Mouse (Mus musculus): ENCODE results near the gene Imp3. TPM values are rescaled to one million over a fixed set of nuclear protein-coding genes. Genes with fewer than 3 reads are reported as not detected.

Imp3 gene
- polyA plus RNA-seq, 1 experiment from 2014 or later: 66.8 TPM

- no peaks in the 10 kb centered on the region for H3K4me1 ChIP-seq (ENCODE audit: control insufficient read depth, insufficient read depth, low read depth, low read length)
- WGBS: 81% methylated on average over 3 of the region's 3 CpGs
- H3K27me3 ChIP-seq (replicated peaks; ENCODE audit: control insufficient read depth, insufficient read depth, low read length): no peaks in the 10 kb centered on the region
- no peak for ATAC-seq
- H3K36me3 ChIP-seq (ENCODE audit: control insufficient read depth, insufficient read depth, low read length): peaks cover 8% of the 10 kb centered on the region; the same call in 1 of the 2 replicates
- no peak overlapping the region for H3K9ac ChIP-seq (ENCODE audit: low read depth, low read length)
- no peak overlapping the region for H3K27ac ChIP-seq (ENCODE audit: low read depth, low read length)
- H3K4me2 ChIP-seq (ENCODE audit: low read length): no peak overlapping the region
- H3K4me3 ChIP-seq (ENCODE audit: low read length): no peak overlapping the region
- no peaks in the 10 kb centered on the region for H3K9me3 ChIP-seq (ENCODE audit: control insufficient read depth, low read length)
Observed at GRCm38 (mm10) chr9:56975199-56975598, 37.9 kb downstream of the Imp3 start.

DNA sequence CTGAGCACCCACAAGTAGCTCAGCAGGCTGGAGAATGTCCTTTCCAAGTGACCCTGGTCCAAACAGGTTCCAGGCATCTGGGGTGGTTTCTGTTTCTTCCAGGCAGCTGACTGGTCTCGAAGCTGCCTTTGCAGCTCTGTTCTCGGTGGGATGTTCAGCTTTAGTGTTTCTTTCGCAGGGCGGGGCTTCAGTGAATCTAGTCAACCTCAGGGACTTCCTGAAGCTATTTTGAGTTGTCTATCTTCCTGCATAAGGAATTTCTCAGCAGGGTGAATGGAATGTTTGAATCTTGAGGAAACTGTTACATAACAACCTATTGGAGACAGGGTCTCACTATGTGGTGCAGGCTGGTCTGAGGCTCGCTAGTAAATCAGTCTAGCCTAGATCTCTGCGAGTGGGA, 42.9 kb downstream of the Imp3 start:
- 91% methylated on average over 6 of the region's 6 CpGs for whole genome bisulfite sequencing
- no peak for ATAC-seq
- Histone ChIP-seq H3K9me3 (ENCODE audit: control insufficient read depth, low read length) (no peaks in the 10 kb centered on the region), H3K27ac (ENCODE audit: low read depth, low read length) (no peak overlapping the region), H3K4me1 (ENCODE audit: control insufficient read depth, insufficient read depth, low read depth, low read length) (no peaks in the 10 kb centered on the region), H3K36me3 (ENCODE audit: control insufficient read depth, insufficient read depth, low read length) (no peaks in the 10 kb centered on the region), H3K4me2 (ENCODE audit: low read length) (no peak overlapping the region), H3K27me3 (replicated peaks; ENCODE audit: control insufficient read depth, insufficient read depth, low read length) (no peaks in the 10 kb centered on the region), H3K9ac (ENCODE audit: low read depth, low read length) (no peak overlapping the region), H3K4me3 (ENCODE audit: low read length) (no peak overlapping the region)

GRCm38 (mm10) chr9:56981502-56981901, 44.2 kb downstream of the Imp3 start:
- 81% methylated on average over 1 of the region's 1 CpGs for WGBS

More at GRCm38 (mm10) chr9:56981502-56981901, 44.2 kb downstream of the Imp3 start:
- Histone ChIP-seq H3K27me3 (replicated peaks; ENCODE audit: control insufficient read depth, insufficient read depth, low read length) (no peaks in the 10 kb centered on the region), H3K9me3 (ENCODE audit: control insufficient read depth, low read length) (no peaks in the 10 kb centered on the region), H3K4me2 (ENCODE audit: low read length) (no peak overlapping the region), H3K4me1 (ENCODE audit: control insufficient read depth, insufficient read depth, low read depth, low read length) (no peaks in the 10 kb centered on the region), H3K27ac (ENCODE audit: low read depth, low read length) (no peak overlapping the region), H3K4me3 (ENCODE audit: low read length) (no peak overlapping the region), H3K36me3 (ENCODE audit: control insufficient read depth, insufficient read depth, low read length) (no peaks in the 10 kb centered on the region), H3K9ac (ENCODE audit: low read depth, low read length) (no peak overlapping the region)
- ATAC-seq: no peak

Other genes with a start within 250 kb of the Imp3 start
- 79.4 and 80.7 TPM in 2 replicates for gene Lingo1, start 141.0 kb upstream of the Imp3 start, polyA plus RNA-seq (2015; fragmentation: Nextera tagmentation; extraction: Ambion mirVana)
- 0.20 TPM in 1 of 2 replicates, not detected in the other for gene Odf3l1, start 72.8 kb upstream of the Imp3 start, polyA plus RNA-seq (2015; fragmentation: Nextera tagmentation; extraction: Ambion mirVana)
- gene Cspg4, start 72.4 kb upstream of the Imp3 start, polyA plus RNA-seq (2015; fragmentation: Nextera tagmentation; extraction: Ambion mirVana): 10.7 and 10.8 TPM in 2 replicates
- gene Snx33, start 9.1 kb upstream of the Imp3 start, polyA plus RNA-seq (2015; fragmentation: Nextera tagmentation; extraction: Ambion mirVana): 3.0 and 3.8 TPM in 2 replicates
- gene Snupn, start 13.4 kb downstream of the Imp3 start, polyA plus RNA-seq (2015; fragmentation: Nextera tagmentation; extraction: Ambion mirVana): 28.9 and 29.9 TPM in 2 replicates
- 22.9 and 24.6 TPM in 2 replicates for gene Ptpn9, start 57.4 kb downstream of the Imp3 start, polyA plus RNA-seq (2015; fragmentation: Nextera tagmentation; extraction: Ambion mirVana)
- gene Sin3a, start 134.6 kb downstream of the Imp3 start, polyA plus RNA-seq (2015; fragmentation: Nextera tagmentation; extraction: Ambion mirVana): 19.6 and 20.7 TPM in 2 replicates
- gene Man2c1, start 193.2 kb downstream of the Imp3 start, polyA plus RNA-seq (2015; fragmentation: Nextera tagmentation; extraction: Ambion mirVana): 77.2 and 88.7 TPM in 2 replicates
- 8.2 and 8.7 TPM in 2 replicates for gene Neil1, start 210.8 kb downstream of the Imp3 start, polyA plus RNA-seq (2015; fragmentation: Nextera tagmentation; extraction: Ambion mirVana)
- 166 and 185 TPM in 2 replicates for gene Commd4, start 220.9 kb downstream of the Imp3 start, polyA plus RNA-seq (2015; fragmentation: Nextera tagmentation; extraction: Ambion mirVana)